Mouse (Mus musculus) left cerebral cortex, postnatal 4 days (tissue): ENCODE measurements at regions not wholly inside any gene's neighbourhood (a gene's known extent, or its start where the extent isn't known, plus 50 kb on each side); places are given as distances from the start of the nearest gene placed in this dataset.
"Not testable (repeated sequence)": the region's sequence is repeated elsewhere in the genome, so short reads cannot be mapped to it uniquely, and the experiment has no call there.

Experiments
- DNase-seq: peaks from one replicate; pipeline ENCODE4 v3.0.0-alpha.2; 2022
- intact Hi-C: fragments of 180-260 bp; cut with DNase I; formaldehyde crosslinking; loops from one replicate; pipeline ENCODE4 v1.15.1; 2025

DNA sequence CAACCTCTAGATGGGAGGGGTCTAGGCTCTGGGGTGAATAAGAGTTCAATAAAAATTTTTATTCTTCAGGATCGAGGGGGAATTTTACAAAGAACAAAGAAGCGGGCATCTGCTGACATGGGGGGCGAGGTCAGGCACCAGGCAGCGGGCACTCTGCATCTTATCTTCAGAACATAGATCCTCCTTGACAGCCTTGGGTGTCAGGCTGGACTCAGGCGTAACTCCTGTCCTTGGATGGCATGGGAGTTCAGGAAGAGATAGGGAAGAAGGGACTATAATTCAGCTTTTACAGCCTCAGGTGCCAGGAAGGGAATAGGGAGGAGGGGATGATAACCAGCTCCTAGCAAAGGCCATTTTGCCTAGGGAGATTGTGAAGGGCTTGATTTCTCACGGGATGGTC, 753.1 kb downstream of the Gm10330 start:
- intact Hi-C loops, DNase-seq: not testable (repeated sequence)

DNA sequence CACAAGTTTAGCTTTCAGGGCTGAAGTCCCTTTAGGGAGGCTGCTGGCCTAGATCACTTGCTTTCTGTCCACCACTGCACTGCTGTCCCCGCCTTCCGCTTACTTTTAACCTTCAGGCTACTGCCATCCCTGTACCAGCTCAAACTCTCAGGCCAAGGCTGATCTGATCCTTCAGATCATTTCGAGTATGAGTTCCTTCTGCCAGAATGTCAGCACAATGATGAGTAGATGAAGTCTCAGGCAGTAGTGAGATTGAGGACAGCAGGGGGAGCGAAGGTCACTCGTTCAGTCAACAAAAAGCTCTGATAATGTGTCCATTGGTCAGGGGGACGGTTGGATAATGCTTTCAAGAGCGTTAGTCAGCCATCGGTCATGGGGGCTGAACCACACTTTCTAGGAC, 756.5 kb downstream of the Gm10330 start:
- DNase-seq, intact Hi-C loops: not testable (repeated sequence)

- DNase-seq, result peak; percentile 2
- intact Hi-C loops, result not testable (repeated sequence)
Measured at GRCm38 (mm10) chr12:23010199-23010598, 769.9 kb downstream of the Gm10330 start.

DNA sequence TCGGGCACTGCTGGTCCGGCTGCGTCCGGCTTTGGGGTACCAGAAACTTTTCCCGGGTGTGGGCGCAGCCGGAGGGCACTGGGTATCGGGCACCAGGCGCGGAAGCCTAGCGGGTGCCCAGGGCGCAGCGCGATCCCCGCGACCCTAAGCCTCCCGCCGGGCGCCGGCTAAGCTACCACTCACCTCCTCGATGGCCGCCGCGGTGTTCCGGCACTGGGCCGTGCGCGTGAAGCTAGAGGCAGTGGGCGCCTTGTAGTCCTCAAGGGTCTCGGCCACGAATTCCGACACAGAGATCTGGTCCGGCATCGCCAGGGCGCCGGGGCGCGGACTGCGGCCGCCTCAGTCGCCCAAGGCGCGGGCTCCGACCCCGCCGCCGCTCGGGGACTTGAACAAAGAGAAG, 770.4 kb downstream of the Gm10330 start:
- intact Hi-C loops, DNase-seq: not testable (repeated sequence)
